In the genomic region with DNA sequence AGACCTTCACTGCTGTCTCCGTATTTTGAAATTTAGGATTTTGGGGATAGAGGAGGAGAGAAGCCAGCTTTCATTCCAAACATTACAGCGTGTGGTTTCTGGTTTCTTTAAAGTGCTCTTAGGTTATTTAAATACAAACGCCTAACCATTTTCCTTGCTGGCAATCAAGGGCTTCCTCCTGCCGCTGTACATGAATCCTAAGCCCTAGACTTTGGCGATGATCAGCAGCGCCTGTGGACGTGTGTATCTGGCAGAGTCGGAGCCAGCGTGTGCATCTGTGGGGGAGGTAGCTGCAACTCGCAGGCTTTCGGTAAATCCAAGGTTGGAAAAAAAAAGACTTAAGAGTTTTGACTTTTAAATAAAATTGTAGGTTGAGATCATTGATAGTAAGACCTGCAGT, we compare ENCODE assay signal across 8 mouse cellular contexts. TPM values are rescaled to one million over a fixed set of nuclear protein-coding genes. Genes with fewer than 3 reads are reported as not detected.
A peak's percentile ranks its signal among the peaks of the same experiment; 100 is the strongest.
DNase-seq lines count a peak whose midpoint lies in the region; ATAC-seq and TF ChIP-seq lines count a peak whose summit lies in the region.

No protein-coding gene starts in this region.

- H3K9ac ChIP-seq in ES-Bruce4 (ENCODE audit: low read depth, poor library complexity, severe bottlenecking): peak overlapping the region; percentile 78
- peak overlapping the region; percentile 65 for H3K9ac ChIP-seq in embryonic facial prominence, embryonic 12.5 days
- peak overlapping the region; percentile 45 for H3K9ac ChIP-seq in hindbrain, embryonic 16.5 days (ENCODE audit: low read depth, low read length)
- peak overlapping the region; percentile 34; the same call in 1 of the 2 replicates for H3K9ac ChIP-seq in midbrain, embryonic 12.5 days (replicated peaks)

- no peak overlapping the region for H3K27ac ChIP-seq in ES-Bruce4 (ENCODE audit: insufficient read depth, low read length)
- no peak overlapping the region for H3K27ac ChIP-seq in embryonic facial prominence, embryonic 12.5 days
- H3K27ac ChIP-seq in hindbrain, embryonic 16.5 days (ENCODE audit: low read depth, low read length): no peak overlapping the region
- no peak overlapping the region for H3K27ac ChIP-seq in midbrain, embryonic 12.5 days (replicated peaks)

- H3K36me3 ChIP-seq in erythroblast, embryonic 14.5 days (ENCODE audit: control insufficient read depth): no peaks in the 10 kb centered on the region
- H3K36me3 ChIP-seq in ES-Bruce4 (ENCODE audit: control insufficient read depth, insufficient read depth, low read length, poor library complexity, severe bottlenecking): peaks cover 11% of the 10 kb centered on the region
- H3K36me3 ChIP-seq in embryonic facial prominence, embryonic 12.5 days: no peaks in the 10 kb centered on the region
- H3K36me3 ChIP-seq in hindbrain, embryonic 16.5 days (ENCODE audit: control insufficient read depth, insufficient read depth, low read length): no peaks in the 10 kb centered on the region
- H3K36me3 ChIP-seq in midbrain, embryonic 12.5 days: no peaks in the 10 kb centered on the region

- peak overlapping the region; percentile 61 for H3K4me3 ChIP-seq in erythroblast, embryonic 14.5 days (replicated peaks)
- peak overlapping the region; percentile 63 for H3K4me3 ChIP-seq in ES-Bruce4 (ENCODE audit: low read depth, low read length)
- H3K4me3 ChIP-seq in embryonic facial prominence, embryonic 12.5 days: peak overlapping the region; percentile 66
- H3K4me3 ChIP-seq in hindbrain, embryonic 16.5 days (ENCODE audit: low read length): peak overlapping the region; percentile 74
- peak overlapping the region; percentile 66 for H3K4me3 ChIP-seq in midbrain, embryonic 12.5 days

- H3K4me1 ChIP-seq in erythroblast, embryonic 14.5 days (ENCODE audit: control insufficient read depth): peaks cover 10% of the 10 kb centered on the region
- no peaks in the 10 kb centered on the region for H3K4me1 ChIP-seq in ES-Bruce4 (ENCODE audit: control insufficient read depth, insufficient read depth, low read length)
- peaks cover 21% of the 10 kb centered on the region; the same call in 1 of the 2 replicates for H3K4me1 ChIP-seq in embryonic facial prominence, embryonic 12.5 days
- H3K4me1 ChIP-seq in hindbrain, embryonic 16.5 days (ENCODE audit: control insufficient read depth, insufficient read depth, low read depth, low read length): peaks cover 6% of the 10 kb centered on the region
- peaks cover 16% of the 10 kb centered on the region for H3K4me1 ChIP-seq in midbrain, embryonic 12.5 days

- no peaks in the 10 kb centered on the region for H3K9me3 ChIP-seq in erythroblast, embryonic 14.5 days (ENCODE audit: control insufficient read depth, low read length)
- H3K9me3 ChIP-seq in ES-Bruce4 (replicated peaks; ENCODE audit: control insufficient read depth, insufficient read depth, low read length, poor library complexity, severe bottlenecking): no peaks in the 10 kb centered on the region
- H3K9me3 ChIP-seq in embryonic facial prominence, embryonic 12.5 days: no peaks in the 10 kb centered on the region
- no peaks in the 10 kb centered on the region for H3K9me3 ChIP-seq in hindbrain, embryonic 16.5 days (ENCODE audit: control insufficient read depth, low read length)
- no peaks in the 10 kb centered on the region for H3K9me3 ChIP-seq in midbrain, embryonic 12.5 days

- no peak for TF ChIP-seq EP300 in ES-Bruce4 (IDR thresholded peaks at IDR 0.05; ENCODE audit: insufficient read depth, low read depth, low read length)

- under 1% methylated on average over 11 of the region's 11 CpGs for WGBS in embryonic facial prominence, embryonic 12.5 days
- WGBS in hindbrain, embryonic 16.5 days: 2% methylated on average over 11 of the region's 11 CpGs
- WGBS in midbrain, embryonic 12.5 days: 4% methylated on average over 11 of the region's 11 CpGs

- peaks cover 42% of the 10 kb centered on the region for H3K27me3 ChIP-seq in erythroblast, embryonic 14.5 days (ENCODE audit: control insufficient read depth)
- H3K27me3 ChIP-seq in ES-Bruce4 (ENCODE audit: control insufficient read depth, insufficient read depth, low read length, poor library complexity, severe bottlenecking): no peaks in the 10 kb centered on the region
- H3K27me3 ChIP-seq in embryonic facial prominence, embryonic 12.5 days: no peaks in the 10 kb centered on the region
- H3K27me3 ChIP-seq in hindbrain, embryonic 16.5 days (replicated peaks; ENCODE audit: control insufficient read depth, insufficient read depth, low read length): no peaks in the 10 kb centered on the region; the same call in 1 of the 2 replicates
- peaks cover 20% of the 10 kb centered on the region for H3K27me3 ChIP-seq in midbrain, embryonic 12.5 days

- peak overlapping the region; percentile 72 for H3K4me2 ChIP-seq in embryonic facial prominence, embryonic 12.5 days (replicated peaks)
- peak overlapping the region; percentile 96 for H3K4me2 ChIP-seq in hindbrain, embryonic 16.5 days (ENCODE audit: low read length)
- H3K4me2 ChIP-seq in midbrain, embryonic 12.5 days (replicated peaks): peak overlapping the region; percentile 91

- ATAC-seq in erythroblast, adult 5-6 weeks (replicated peaks; ENCODE audit: low FRiP score, poor library complexity, severe bottlenecking): no peak
- no peak for ATAC-seq in embryonic facial prominence, embryonic 12.5 days (ENCODE audit: insufficient number of reproducible peaks, insufficient read depth, low FRiP score, low TSS enrichment)
- ATAC-seq in hindbrain, embryonic 16.5 days: no peak
- peak; percentile 61; the same call in 1 of the 2 replicates for ATAC-seq in midbrain, embryonic 12.5 days (ENCODE audit: low FRiP score, low read depth)

- TF ChIP-seq CTCF in ES-Bruce4 (IDR thresholded peaks at IDR 0.05; ENCODE audit: low read depth, low read length): no peak

- no peak for DNase-seq in spleen, adult 18-20 months
- no peak for DNase-seq in frontal cortex, postnatal 10 days (ENCODE audit: low spot score in 2 of 2)

- TF ChIP-seq POLR2A in ES-Bruce4 (IDR thresholded peaks at IDR 0.05; ENCODE audit: insufficient read depth, low read length): no peak

RNA-seq across cellular contexts. Expression of a gene that starts 1.0 kb away (rescaled TPM):
- not detected in 2 replicates for polyA plus RNA-seq in erythroblast, embryonic 14.5 days (2012)
- total RNA-seq in erythroblast, adult 5-6 weeks (2015; ENCODE audit: low replicate concordance): 0.38 and 0.84 TPM in 2 replicates
- total RNA-seq in erythroblast, adult 5-6 weeks (2017; ENCODE audit: low replicate concordance): 0.34 and 1.5 TPM in 2 replicates
- 21.7 and 25.4 TPM in 2 replicates for polyA plus RNA-seq in ES-Bruce4 (2011; ENCODE audit: insufficient read depth, insufficient read length, low read depth, missing spikeins)
- polyA plus RNA-seq in embryonic facial prominence, embryonic 12.5 days (2016; fragmentation: Nextera tagmentation; extraction: Ambion mirVana): 43.4 and 49.3 TPM in 2 replicates
- polyA plus RNA-seq in hindbrain, embryonic 16.5 days (2015; fragmentation: Nextera tagmentation; extraction: Ambion mirVana): 256 and 264 TPM in 2 replicates
- 48.4 and 55.7 TPM in 2 replicates for polyA plus RNA-seq in midbrain, embryonic 12.5 days (2016; fragmentation: Nextera tagmentation; extraction: Ambion mirVana)

Comparison
In these comparisons a context has a peak if more than half of its experiments do, and no peak if none do; other contexts are left out.
1. RNA of a gene that starts 1.0 kb away (polyA plus RNA-seq): 256 to 264 TPM in hindbrain, embryonic 16.5 days, 48.4 to 55.7 TPM in midbrain, embryonic 12.5 days, 43.4 to 49.3 TPM in embryonic facial prominence, embryonic 12.5 days and 21.7 to 25.4 TPM in ES-Bruce4; not detected in erythroblast, embryonic 14.5 days; every median in the first group is over 10 times any median in the second.
2. Peak in every context shown above with its lines, with median percentiles within 50 percentile points of each other: H3K4me3 ChIP-seq, H3K9ac ChIP-seq and H3K4me2 ChIP-seq.